Mouse (Mus musculus) layer of hippocampus, adult 2 months (tissue): ENCODE results near the gene Zbtb39. TPM values are rescaled to one million over a fixed set of nuclear protein-coding genes. Genes with fewer than 3 reads are reported as not detected.
A peak's percentile ranks its signal among the peaks of the same experiment; 100 is the strongest.

Experiments used
- DNase-seq, 2 experiments: peaks; one replicate each; pipeline ENCODE4 v3.0.0; 2022; ENCODE audit warnings: low spot score in 2 of 2
- H3K27ac ChIP-seq: fragments of 200-600 bp; 2 replicates; pipeline ENCODE4 v1.8.1; 2022
- H3K4me3 ChIP-seq: fragments of 200-600 bp; 2 replicates; pipeline ENCODE4 v1.8.1; 2022; ENCODE audit warnings: mild to moderate bottlenecking
- CTCF ChIP-seq: fragments of 200-600 bp; conservative IDR thresholded peaks from 2 replicates; pipeline ENCODE4 v1.8.1; 2022; ENCODE audit warnings: antibody characterized with exemption, mild to moderate bottlenecking, moderate library complexity
- total RNA-seq, 2 experiments: library from RNA; stranded (reverse); gene quantifications; 2 replicates each; pipeline ENCODE4 v1.2.3; 2021

The Zbtb39 gene
- total RNA-seq, 2 experiments from 2014 or later: 10.5 to 11.5 TPM

- TF ChIP-seq CTCF: no peak
- Histone ChIP-seq H3K27ac (peak overlapping the region; percentile 83), H3K4me3 (peak overlapping the region; percentile 22; the same call in 1 of the 2 replicates)
- peak in 1 of 2 experiments; percentile 32 for DNase-seq
Observed at GRCm38 (mm10) chr10:127721671-127722418, 17.5 kb upstream of the Zbtb39 start.

GRCm38 (mm10) chr10:127724178-127724577 lies 15.2 kb upstream of the Zbtb39 start, which contains the start of gene Tac2:
Gene Tac2 (plus strand): TSS chr10:127724478.
- Histone ChIP-seq H3K27ac (no peak within 1 kb of the TSS), H3K4me3 (no peak within 1 kb of the TSS)
- TF ChIP-seq CTCF: no peak
- no peak for DNase-seq

- DNase-seq: no peak
- TF ChIP-seq CTCF: no peak
- no peak overlapping the region for H3K27ac ChIP-seq
- no peak overlapping the region for H3K4me3 ChIP-seq
Observed at GRCm38 (mm10) chr10:127725136-127725535, 14.2 kb upstream of the Zbtb39 start.

DNA sequence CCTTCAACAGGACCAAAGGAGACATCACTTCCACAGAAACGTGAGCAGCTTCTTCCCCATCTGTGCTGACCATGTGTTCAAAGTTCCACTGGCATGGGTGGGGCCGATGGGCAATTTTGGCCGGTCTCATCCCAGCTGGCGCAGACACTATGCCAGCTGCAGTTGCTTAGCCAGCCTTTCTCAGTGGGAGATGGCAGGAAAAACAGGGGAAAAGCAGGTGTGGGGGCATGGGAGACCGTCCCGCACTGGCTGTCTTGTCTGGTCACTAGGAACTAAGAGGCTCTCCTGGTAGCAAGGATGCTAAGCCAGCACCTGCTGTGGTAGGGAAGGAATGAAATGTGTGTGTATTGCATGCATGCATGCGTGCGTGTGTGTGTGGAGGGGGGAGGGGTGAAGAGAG lies 10.9 kb upstream of the Zbtb39 start:
- Histone ChIP-seq H3K4me3 (no peak overlapping the region), H3K27ac (no peak overlapping the region)
- TF ChIP-seq CTCF: no peak
- no peak for DNase-seq

- no peak overlapping the region for H3K27ac ChIP-seq
- H3K4me3 ChIP-seq: no peak overlapping the region
- TF ChIP-seq CTCF: no peak
- DNase-seq: no peak
Observed at GRCm38 (mm10) chr10:127730285-127730932, 8.9 kb upstream of the Zbtb39 start.

DNA sequence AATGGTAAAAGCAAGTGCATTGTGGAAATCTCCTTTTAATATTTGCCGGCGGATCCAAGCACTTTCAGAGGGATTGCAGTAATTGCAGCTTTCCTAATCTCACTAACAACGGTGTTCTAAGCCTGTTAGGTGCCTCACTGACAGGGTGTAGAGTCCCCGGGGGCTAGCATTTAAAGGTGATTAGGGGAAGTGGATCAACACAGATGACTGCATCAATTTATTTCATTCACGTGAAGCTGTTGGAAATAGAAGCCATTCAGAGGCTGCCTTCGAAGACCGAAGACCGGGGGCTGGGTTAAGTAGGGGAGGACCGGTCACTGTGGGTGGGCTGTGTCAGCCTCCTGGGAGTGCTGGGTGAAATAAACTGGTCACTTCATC lies 8.4 kb upstream of the Zbtb39 start:
- no peak for TF ChIP-seq CTCF
- no peak for DNase-seq
- Histone ChIP-seq H3K27ac (no peak overlapping the region), H3K4me3 (no peak overlapping the region)

DNA sequence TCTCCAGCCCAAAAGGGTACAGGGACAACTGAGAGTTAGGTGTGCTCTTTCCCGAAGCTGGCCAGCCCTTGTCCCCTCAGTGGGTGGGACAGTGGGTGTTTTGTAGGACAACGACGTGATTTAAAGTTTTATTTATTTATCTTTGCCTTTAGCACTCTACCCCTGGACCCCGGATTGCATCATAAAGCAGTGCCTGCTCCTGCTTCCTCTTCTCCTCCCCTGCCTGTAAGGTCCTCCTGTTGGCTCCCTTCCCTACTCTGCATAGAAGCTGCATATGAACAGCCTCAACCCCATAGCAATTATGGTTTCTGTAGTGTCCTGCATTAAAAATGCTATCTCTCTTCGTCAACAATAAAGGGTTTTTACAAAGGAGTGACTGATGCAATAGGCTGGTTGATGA lies 7.9 kb upstream of the Zbtb39 start:
- H3K27ac ChIP-seq: no peak overlapping the region
- no peak for DNase-seq
- TF ChIP-seq CTCF: no peak
- H3K4me3 ChIP-seq: no peak overlapping the region

DNA sequence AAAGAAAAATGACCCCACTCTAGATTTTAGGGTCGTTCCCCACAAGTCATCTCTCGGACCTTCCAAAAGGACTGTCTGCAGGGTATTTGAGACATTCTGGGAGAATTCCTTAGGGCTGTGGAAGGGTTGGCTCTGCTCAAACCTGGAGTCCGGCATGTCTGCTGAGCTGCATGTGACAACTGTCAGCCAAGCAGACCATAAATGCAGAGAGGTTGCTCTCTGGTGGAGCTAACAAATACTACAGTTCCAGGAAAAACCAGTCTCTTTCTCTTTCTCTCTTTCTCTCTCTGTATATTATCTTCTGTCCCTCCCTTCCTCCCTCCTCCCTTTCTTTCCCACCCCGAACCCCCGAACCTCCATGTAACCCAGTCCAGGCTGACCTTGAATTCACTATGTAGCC lies 4.9 kb upstream of the Zbtb39 start:
- peak; percentile 78 for TF ChIP-seq CTCF
- Histone ChIP-seq H3K27ac (no peak overlapping the region), H3K4me3 (no peak overlapping the region)
- peak in 1 of 2 experiments; percentile 35 for DNase-seq

DNA sequence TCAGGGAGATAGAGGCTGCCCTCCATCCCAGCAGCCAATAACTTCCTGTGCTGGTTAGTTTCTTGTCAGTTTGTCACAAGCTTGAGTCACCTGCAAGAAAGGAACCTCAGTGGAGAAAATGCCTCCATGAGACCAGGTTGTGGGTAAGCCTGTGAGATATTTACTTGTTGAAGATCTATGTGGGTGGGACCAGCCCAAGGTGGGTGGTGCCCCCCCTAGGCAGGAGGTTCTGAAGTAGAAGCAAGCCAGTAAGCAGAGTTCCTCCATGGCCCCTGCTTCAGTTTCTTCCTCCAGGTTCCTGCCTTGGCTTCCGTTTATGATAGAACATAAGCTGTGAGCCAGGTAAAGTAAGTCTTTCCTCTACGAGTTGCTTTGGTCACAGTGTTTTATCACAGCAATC lies 3.1 kb upstream of the Zbtb39 start:
- DNase-seq: no peak
- TF ChIP-seq CTCF: no peak
- no peak overlapping the region for H3K4me3 ChIP-seq
- H3K27ac ChIP-seq: no peak overlapping the region

DNA sequence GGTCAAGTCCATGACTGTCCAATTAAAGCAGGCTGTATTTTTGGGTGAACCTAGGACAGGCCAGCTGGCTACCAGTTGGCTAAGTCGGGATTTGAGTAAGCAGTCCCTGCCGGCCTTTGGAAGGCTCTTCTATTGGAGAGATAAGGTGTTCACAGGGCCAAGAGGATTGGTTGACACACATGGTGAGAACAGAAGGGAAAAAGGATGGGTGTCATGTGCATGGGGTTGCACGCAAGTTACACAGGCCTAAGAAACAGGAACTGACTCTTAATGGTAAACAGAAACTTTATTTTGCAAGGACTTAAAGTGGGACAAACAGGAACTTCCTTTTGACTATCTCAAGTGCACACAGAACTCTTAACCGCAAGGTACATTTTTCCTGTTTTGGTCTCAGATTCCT lies 2.4 kb upstream of the Zbtb39 start:
- H3K4me3 ChIP-seq: no peak overlapping the region
- no peak for DNase-seq
- no peak for TF ChIP-seq CTCF
- H3K27ac ChIP-seq: no peak overlapping the region

GRCm38 (mm10) chr10:127737552-127737951 lies 1.8 kb upstream of the Zbtb39 start:
- TF ChIP-seq CTCF: no peak

DNA sequence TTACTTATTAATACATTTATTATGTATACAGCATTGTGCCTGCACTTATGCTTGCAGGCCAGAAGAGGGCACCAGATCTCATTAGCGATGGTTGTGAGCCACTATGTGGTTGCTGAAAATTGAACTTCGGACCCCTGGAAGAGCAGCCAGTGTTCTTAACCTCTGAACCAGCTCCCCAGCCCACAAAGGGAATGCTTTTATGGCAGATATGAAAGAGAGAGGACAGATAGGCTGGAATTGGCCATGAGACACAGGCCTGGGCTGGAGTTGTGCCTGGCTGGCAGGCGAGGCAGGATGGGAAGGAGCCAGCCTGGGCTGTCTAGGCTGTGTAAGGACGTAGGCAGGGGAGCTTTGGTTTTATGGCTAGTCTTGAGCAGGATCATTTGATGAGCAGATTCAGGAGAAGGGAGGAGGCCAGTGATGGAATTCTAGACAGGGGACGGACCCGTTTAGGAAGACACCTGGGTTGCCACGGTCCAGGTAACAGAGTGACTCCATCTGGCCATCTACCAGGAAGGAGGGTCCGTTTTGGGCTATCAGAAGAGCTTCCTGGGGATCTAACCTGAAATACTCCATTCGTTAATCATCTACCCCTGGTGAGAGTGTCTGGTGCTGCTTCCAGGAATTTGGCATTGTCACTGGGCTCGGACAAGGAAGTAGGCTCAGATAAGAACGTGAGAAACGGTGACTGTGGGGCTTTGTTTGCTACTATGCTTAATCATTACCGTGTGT lies 1.0 kb upstream of the Zbtb39 start:
- no peak for DNase-seq
- Histone ChIP-seq H3K27ac (no peak overlapping the region), H3K4me3 (no peak overlapping the region)
- TF ChIP-seq CTCF: peak; percentile 82

More at GRCm38 (mm10) chr10:127737552-127737951, 1.8 kb upstream of the Zbtb39 start:
- Histone ChIP-seq H3K27ac (no peak overlapping the region), H3K4me3 (no peak overlapping the region)
- no peak for DNase-seq

DNA sequence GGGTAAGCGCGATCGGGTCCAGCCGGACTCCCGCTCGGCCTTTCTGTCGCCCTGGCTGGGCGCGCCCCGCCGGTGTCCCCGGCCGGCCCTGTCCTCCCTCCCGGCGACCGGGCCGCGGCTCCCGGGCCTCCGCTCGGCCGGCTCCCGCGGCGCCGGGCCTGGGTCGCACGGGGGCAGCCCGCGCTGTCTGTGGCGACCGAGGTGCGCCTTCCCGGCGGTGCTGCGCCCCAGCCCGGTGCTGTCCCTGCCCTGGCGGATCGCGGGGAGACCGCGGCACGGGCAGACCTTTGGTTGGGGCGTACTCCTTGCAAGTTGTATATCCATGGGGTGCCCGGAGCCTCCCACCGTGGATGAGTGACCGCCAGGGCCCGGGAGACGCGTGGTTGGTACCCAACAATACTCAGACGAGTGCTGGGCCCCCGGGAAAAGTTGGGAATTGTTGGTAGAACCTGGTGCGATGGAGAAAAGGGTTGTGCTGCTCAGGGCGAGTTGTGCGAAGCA lies 373 bp downstream of the Zbtb39 start:
- Histone ChIP-seq H3K27ac (peak overlapping the region; percentile 77), H3K4me3 (peak overlapping the region; percentile 80)
- no peak for DNase-seq
- TF ChIP-seq CTCF: no peak
